Mouse (Mus musculus): ENCODE data around the gene Morc2a.

Morc2a gene

DNA sequence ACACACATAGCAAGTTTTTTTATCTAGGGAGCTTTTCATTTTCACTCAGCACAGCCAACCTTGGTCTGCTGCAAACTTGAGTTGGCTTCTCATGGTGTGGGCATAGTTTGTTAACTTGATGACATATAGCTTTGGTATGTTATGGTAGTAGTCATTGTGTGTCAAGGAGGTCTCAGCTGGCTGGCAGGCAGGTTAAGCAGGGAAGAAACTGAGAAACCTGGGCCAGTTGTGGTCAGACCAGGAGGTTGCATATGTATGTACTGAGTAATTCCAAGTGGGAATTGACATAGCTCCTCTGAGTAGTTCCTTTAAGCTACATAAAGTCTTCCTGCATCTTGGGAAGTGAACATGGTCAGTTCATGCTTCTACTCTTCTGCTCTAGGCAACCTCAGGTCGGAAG, 35.2 kb downstream of the Morc2a start:
- DNase-seq (ENCODE audit: low spot score) = no peak

DNA sequence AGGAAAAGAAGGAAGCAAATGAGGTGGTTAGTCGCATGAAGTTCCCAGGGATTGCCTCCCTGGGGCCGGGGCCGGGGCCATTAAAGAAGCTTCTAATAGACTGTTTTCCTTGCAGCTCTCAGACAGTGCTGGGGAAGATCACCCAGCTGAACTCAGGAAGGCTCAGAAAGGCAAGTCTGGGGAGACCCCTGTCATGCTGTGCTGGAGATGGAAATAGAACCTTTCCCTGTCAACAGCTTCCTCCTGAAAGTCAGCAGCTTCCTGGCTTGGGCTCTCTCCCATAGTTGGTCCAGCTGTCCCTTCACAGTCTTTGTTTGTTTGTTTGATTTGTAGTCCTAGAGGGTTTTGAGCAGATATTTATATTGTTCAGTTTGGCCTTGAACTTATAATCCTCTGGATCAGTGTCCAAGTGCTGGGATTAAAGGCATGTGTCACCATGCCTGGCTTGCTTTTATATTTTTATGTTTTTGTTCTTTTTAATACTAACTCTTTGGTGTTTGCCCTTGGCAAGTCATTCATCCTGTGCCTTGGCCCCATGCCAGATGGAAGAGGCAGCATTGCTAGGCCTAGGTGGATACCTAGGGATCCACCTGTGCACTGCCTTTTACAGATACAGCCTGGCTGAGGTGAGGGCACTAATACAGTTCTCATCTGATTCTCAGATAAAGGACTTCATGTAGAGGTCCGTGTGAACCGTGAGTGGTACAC, 35.9 kb downstream of the Morc2a start:
- no peak for DNase-seq (ENCODE audit: low spot score)

- DNase-seq (ENCODE audit: low spot score) = no peak
Measured at GRCm38 (mm10) chr11:3685431-3685830, 36.4 kb downstream of the Morc2a start.

DNA sequence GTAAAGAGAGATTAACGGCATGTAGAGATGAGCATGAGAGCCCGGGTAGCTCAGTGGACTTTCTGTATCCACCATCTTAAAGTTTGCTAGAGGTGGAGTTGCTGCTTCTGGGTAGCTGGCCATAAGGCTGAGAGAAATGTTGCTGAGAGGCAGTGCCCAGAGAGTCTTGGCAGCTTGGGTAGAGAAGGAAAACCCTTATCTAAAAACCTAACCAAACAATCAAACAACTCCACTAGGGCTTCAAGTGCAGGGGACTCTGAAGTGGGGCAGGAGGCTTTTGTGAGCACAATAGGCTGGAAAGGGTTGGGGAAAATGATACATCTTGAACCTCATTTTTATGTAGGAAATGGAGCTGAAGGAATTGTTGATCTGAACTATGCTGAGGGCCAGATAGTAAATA, 37.3 kb downstream of the Morc2a start:
- no peak for DNase-seq (ENCODE audit: low spot score)

DNA sequence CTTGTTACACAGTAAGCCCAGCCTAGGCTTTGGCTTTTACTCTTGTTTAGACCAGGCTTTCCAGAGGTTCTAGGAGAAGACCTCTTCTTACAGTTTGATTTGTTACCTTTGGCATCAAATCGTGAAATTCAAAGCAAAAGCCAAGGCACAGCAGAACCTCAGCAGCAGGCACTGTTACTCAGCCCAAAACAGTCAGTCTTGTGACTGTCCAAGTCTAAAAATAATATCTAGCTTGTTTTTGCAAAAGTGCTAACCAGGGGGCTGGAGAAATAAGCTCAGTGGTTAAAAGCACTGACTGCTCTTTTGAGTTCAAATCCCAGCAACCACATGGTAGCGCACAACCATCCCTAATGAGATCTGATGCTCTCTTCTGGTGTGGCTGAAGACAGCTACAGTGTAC, 37.9 kb downstream of the Morc2a start:
- DNase-seq (ENCODE audit: low spot score) = no peak

DNA sequence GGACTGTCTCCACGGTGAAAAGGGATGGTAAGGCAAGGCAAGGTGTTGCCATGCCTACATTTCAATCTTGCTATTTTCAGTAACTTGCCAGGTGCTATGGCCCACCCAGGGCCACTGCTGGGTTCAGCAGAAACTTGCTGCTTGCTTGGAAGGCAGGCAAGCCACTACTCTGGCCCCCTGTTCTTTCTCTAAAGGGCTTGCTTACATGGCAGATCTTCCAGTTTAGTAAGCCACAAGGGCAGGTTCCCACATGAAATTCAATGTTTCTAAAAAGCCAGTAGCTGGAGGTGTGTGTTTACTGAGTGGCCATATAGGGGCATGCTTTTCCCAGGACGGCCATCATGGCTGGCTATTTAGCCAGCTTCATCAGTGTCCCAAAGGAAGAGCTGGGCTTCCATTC, 42.8 kb downstream of the Morc2a start:
- no peak for DNase-seq (ENCODE audit: low spot score)

GRCm38 (mm10) chr11:3696086-3696616, 47.2 kb downstream of the Morc2a start:
- no peak for DNase-seq (ENCODE audit: low spot score)

GRCm38 (mm10) chr11:3697441-3697840, 48.5 kb downstream of the Morc2a start:
- no peak for DNase-seq (ENCODE audit: low spot score)

DNA sequence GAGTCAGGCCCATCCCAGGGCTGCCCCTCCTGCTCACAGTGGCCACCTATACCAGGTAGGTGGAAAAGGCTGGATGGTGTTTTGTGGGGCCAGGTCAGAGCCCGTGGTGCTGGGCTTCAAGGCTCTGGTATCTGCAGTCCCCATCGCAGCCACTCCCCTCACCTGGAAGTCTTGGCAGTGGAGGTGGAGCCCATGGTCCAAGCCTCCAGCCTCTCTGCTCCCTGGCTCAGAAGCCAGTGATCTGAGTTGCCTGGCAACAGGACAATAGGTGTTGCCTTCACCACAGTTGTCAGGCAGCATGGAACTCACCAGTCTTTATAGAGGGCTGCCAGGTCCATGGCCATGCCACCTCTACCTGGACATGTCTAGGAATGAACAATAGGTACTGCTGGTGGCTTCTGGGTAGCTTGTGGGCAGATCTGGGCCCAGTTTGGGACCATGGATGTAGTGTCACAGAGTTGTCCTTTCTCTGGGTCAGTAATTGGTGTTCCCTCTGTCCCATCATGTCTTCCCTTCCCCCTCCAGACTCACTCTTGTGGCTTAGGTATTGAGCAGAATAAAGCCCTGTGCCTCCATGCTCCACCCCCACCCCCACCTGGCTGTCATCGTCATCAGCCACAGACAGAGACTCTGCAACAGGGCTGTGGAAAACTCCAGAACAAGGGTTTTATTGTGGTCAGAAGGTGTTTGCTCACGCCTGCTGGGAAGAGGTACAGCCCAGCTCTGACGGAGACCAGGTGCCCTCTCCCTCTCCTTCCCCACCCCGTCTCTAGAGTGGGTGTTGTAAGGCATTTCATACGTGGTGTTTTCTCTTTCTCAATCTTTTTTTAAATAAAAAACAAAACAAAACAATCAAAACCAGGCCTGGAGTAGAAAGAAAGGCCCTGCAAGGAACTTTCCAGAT, 54.4 kb downstream of the Morc2a start:
- DNase-seq (ENCODE audit: low spot score) = no peak

GRCm38 (mm10) chr11:3704404-3704803, 55.4 kb downstream of the Morc2a start:
- DNase-seq (ENCODE audit: low spot score) = no peak

- no peak for DNase-seq (ENCODE audit: low spot score)
Measured at GRCm38 (mm10) chr11:3707057-3707456, 58.1 kb downstream of the Morc2a start.

DNA sequence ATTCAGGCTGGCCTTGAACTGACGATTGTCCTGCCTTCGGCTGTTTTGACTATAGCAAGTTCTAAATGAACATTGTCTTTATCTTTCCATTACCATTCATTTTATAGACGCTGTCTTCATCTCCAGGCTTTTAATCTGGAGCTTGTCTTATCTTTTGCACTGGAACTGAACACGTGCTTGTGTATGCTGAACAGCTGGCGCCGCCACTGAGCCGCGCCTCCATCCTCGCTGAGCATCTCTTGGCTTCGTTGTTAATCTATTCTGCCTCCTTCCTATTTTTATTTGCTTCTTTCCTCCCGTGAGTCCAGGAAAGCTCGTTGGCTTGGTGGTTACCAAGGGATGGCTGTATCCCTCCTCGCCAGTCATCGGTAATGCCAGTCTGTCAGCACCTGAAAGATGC, 61.2 kb downstream of the Morc2a start:
- DNase-seq (ENCODE audit: low spot score) = no peak

DNA sequence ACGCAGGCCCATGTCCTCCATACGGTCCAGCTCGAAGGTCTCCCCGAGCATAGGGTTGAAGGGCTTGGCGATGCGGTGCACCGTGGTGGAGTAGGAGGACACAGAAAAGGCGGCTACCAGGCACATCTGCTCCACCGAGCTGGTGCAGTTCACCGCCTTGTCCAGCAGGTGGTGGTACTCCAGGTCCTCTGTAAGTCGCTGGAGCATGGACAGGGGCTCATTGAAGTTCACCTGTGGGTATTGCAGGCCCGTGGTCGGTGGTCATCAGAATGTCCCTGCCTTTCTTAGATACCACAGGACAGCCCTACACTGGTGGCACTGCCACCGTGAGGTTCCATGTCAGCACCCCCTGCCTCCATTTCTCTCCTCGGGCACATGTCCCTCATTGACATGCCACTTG, 65.5 kb downstream of the Morc2a start:
- peak; percentile 12 for DNase-seq (ENCODE audit: low spot score)

DNA sequence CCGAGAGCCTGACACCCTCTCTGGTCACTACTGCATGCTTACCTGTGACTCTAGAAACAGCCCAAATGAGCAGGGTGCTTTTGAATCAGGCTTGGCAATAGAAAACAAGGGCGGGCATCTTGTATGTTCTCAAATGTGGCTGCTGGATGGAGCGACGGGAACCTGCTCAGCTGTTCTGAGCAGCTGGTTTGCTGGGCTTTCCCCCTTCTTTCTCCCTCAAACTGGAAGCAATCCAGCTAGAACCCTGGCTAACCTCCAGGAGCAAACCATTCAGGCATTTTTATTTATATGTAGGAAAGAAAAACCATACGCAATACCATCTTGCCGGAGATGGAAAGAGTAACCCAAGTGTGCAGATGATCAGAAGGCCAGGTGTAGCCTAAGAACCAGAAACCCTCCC, 67.7 kb downstream of the Morc2a start:
- no peak for DNase-seq (ENCODE audit: low spot score)

GRCm38 (mm10) chr11:3722036-3722435, 73.0 kb downstream of the Morc2a start:
- DNase-seq (ENCODE audit: low spot score) = no peak

GRCm38 (mm10) chr11:3722861-3723260, 73.9 kb downstream of the Morc2a start:
- DNase-seq (ENCODE audit: low spot score) = no peak

DNA sequence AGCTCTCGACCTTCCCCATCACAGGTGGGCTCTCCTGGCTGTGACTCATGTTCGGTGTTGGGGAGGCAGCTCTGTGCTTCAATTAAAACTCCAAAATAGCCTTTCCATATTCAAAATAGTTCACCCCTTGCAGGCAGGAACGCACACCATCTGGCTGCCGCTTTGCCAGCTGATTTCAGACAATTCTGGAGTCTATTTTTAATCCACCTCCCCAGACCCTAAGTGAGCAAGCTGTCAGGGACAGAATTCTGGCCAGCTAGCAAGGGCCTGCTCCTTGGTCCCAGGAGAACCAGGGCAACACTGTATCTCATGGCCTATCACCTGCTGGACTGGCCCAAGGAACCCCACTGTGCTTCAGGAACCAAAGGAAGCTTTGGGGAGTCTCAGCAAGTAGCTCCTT, 74.9 kb downstream of the Morc2a start:
- no peak for DNase-seq (ENCODE audit: low spot score)

- no peak for DNase-seq (ENCODE audit: low spot score)
Measured at GRCm38 (mm10) chr11:3724726-3725125, 75.7 kb downstream of the Morc2a start.

DNA sequence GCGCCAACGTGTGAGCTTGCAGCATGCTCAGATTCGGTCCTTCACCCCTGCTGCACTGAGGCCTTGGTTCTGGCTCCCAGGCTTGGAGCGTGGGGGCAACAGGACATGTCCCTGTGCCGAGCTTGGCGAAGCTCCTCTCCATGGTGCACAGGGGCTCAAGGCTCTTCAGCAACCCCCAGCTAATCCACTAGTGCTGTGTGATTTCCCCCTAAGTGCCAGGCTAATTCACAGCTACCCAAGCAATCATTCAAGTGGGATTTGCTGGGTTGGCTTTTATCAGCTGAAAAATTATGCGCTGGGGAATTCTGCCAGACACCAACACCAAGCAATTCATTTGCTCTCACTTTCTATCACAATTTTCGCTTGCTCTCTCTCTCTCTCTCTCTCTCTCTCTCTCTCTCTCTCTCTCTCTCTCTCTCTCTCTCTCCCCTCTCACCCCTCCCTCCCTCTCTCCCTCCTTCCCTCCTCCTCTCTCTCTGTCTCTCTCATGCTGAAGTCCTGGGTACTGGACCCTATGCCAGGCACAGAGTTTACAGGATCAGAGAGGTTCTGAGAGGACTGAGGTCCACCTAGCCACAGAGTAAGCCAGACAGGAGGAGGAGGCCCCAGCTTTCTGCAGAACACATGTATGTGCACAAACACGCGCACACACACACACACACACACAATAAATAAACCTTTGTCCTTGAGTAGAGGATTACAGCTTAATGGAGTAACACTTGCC, 76.5 kb downstream of the Morc2a start:
- DNase-seq (ENCODE audit: low spot score) = no peak

GRCm38 (mm10) chr11:3727438-3728105, 78.6 kb downstream of the Morc2a start:
- no peak for DNase-seq (ENCODE audit: low spot score)

- DNase-seq (ENCODE audit: low spot score) = no peak
Measured at GRCm38 (mm10) chr11:3731469-3731868, 82.5 kb downstream of the Morc2a start.

Measured in spleen, adult 12 weeks (tissue).